Mouse (Mus musculus): ENCODE measurements at regions not wholly inside any gene's neighbourhood (a gene's known extent, or its start where the extent isn't known, plus 50 kb on each side); places are given as distances from the start of the nearest gene placed in this dataset.

DNA sequence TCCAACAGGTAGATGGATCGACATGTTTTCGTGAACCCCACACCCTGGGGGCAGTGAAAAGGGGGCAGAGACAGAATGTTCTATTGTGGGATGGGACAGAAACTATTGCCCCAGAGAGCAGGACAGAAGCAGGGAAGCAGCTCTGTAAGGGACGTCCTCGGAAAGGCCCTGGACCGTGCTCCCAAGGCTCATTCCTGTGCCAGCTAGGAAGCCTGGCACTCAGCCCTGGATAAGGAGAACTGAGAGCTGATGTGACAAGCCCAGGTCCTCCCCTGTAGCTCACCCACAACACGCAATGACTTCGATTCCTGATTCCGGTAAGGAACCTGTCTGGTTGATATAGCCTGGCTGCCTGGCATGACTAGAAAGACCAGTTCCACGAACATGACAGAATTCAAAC, 95.7 kb upstream of the Tmem150c start:
- Histone ChIP-seq H3K4me2 (replicated peaks; ENCODE audit: low read depth, low read length) (no peak overlapping the region), H3K4me1 (ENCODE audit: control insufficient read depth, insufficient read depth, low read length) (peaks cover 9% of the 10 kb centered on the region), H3K4me3 (ENCODE audit: low read depth, low read length) (no peak overlapping the region), H3K9ac (replicated peaks; ENCODE audit: low read depth, low read length) (no peak overlapping the region), H3K36me3 (ENCODE audit: control insufficient read depth, insufficient read depth, low read length) (no peaks in the 10 kb centered on the region), H3K27me3 (ENCODE audit: control insufficient read depth, insufficient read depth, low read length) (no peaks in the 10 kb centered on the region), H3K27ac (ENCODE audit: low read length) (no peak overlapping the region), H3K9me3 (ENCODE audit: control insufficient read depth, low read depth, low read length) (no peaks in the 10 kb centered on the region)
- ATAC-seq (ENCODE audit: insufficient number of reproducible peaks, insufficient read depth, low FRiP score, low read depth), result no peak
- WGBS, result 90% methylated on average over 9 of the region's 9 CpGs

DNA sequence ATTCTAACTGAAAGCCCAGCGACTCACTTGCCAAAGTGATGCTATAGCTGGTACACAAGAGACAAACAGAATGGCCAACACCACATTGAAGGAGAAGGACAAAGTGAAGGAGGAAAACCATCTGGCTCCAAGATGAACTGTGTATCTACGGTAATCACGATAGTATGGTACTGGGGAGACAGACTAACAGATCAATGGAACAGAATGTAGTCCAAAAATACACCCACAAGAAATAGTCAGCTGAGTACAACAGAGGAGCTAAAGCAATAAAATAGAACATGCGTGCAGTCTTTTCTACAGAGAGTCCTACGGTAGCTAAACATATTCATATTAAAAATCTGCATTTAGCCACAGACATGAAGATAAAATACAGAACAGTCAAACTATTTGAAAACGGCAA, 92.4 kb upstream of the Tmem150c start:
- no peak overlapping the region for H3K4me3 ChIP-seq (ENCODE audit: low read depth, low read length)
- no peaks in the 10 kb centered on the region for H3K4me1 ChIP-seq (ENCODE audit: control insufficient read depth, insufficient read depth, low read length)
- no peak overlapping the region for H3K4me2 ChIP-seq (replicated peaks; ENCODE audit: low read depth, low read length)
- ATAC-seq (ENCODE audit: insufficient number of reproducible peaks, insufficient read depth, low FRiP score, low read depth), result no peak
- no peaks in the 10 kb centered on the region for H3K27me3 ChIP-seq (ENCODE audit: control insufficient read depth, insufficient read depth, low read length)
- H3K27ac ChIP-seq (ENCODE audit: low read length), result no peak overlapping the region
- no peak overlapping the region for H3K9ac ChIP-seq (replicated peaks; ENCODE audit: low read depth, low read length)
- 90% methylated on average over 6 of the region's 6 CpGs for WGBS
- H3K9me3 ChIP-seq (ENCODE audit: control insufficient read depth, low read depth, low read length), result no peaks in the 10 kb centered on the region
- no peaks in the 10 kb centered on the region for H3K36me3 ChIP-seq (ENCODE audit: control insufficient read depth, insufficient read depth, low read length)

DNA sequence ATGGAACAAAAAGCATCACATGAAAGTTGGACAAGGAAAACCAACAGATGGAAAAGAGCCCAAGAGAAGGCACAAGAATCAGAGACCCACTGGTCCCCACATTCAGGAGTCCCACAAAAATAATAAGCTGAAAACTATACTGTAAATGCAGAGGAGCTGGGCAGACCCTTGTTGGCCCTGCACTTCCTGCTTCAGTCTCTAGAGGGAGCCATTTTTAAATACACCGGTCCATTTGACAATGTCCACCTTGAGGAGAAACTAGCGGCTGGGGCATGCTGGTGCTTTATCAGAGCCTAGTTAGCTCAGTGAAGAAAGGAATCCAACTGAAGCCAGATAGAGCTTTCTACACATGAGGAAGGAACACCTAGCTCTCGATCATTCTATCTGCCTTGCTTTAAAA, 90.1 kb upstream of the Tmem150c start:
- Histone ChIP-seq H3K27ac (ENCODE audit: low read length) (no peak overlapping the region), H3K4me2 (replicated peaks; ENCODE audit: low read depth, low read length) (no peak overlapping the region), H3K9ac (replicated peaks; ENCODE audit: low read depth, low read length) (no peak overlapping the region), H3K9me3 (ENCODE audit: control insufficient read depth, low read depth, low read length) (no peaks in the 10 kb centered on the region), H3K27me3 (ENCODE audit: control insufficient read depth, insufficient read depth, low read length) (no peaks in the 10 kb centered on the region), H3K4me1 (ENCODE audit: control insufficient read depth, insufficient read depth, low read length) (no peaks in the 10 kb centered on the region), H3K36me3 (ENCODE audit: control insufficient read depth, insufficient read depth, low read length) (no peaks in the 10 kb centered on the region), H3K4me3 (ENCODE audit: low read depth, low read length) (no peak overlapping the region)
- WGBS, result 61% methylated on average over 3 of the region's 3 CpGs
- no peak for ATAC-seq (ENCODE audit: insufficient number of reproducible peaks, insufficient read depth, low FRiP score, low read depth)

DNA sequence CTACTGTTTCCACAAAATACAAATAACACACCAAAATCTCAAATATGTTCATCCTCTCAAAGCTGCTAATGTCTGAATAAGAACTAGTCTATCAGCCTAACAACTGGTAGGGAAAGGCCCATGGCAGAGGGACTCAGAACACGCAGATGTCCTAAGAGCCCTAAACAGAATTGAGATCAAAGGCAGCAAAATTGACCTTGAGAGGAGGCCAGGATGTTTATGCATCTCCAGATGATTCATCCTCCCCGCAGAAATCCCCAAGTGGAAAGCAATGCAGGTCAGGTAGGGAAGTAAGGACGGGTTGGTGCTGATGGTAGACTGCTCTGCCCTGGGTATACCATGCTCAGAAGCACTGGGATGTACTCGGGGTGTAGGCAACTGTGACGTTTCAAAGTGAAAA, 89.0 kb upstream of the Tmem150c start:
- H3K4me2 ChIP-seq (replicated peaks; ENCODE audit: low read depth, low read length), result no peak overlapping the region
- no peaks in the 10 kb centered on the region for H3K36me3 ChIP-seq (ENCODE audit: control insufficient read depth, insufficient read depth, low read length)
- no peak overlapping the region for H3K27ac ChIP-seq (ENCODE audit: low read length)
- H3K9ac ChIP-seq (replicated peaks; ENCODE audit: low read depth, low read length), result no peak overlapping the region
- H3K27me3 ChIP-seq (ENCODE audit: control insufficient read depth, insufficient read depth, low read length), result no peaks in the 10 kb centered on the region
- no peaks in the 10 kb centered on the region for H3K9me3 ChIP-seq (ENCODE audit: control insufficient read depth, low read depth, low read length)
- ATAC-seq (ENCODE audit: insufficient number of reproducible peaks, insufficient read depth, low FRiP score, low read depth), result no peak
- 68% methylated on average over 5 of the region's 5 CpGs for WGBS
- H3K4me3 ChIP-seq (ENCODE audit: low read depth, low read length), result no peak overlapping the region
- H3K4me1 ChIP-seq (ENCODE audit: control insufficient read depth, insufficient read depth, low read length), result no peaks in the 10 kb centered on the region

DNA sequence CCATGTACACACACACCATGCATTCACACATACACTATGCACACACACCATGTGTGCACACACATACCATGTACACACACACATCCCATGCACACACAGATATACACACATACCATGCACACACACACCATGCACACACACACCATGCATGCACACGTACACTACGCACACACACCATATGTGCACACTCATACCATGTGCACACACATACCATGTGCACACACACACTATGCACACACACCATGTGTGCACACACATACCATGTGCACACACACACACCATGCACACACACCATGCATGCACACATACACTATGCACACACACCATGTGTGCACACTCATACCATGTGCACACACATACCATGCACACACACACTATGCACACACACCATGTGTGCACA, 87.1 kb upstream of the Tmem150c start:
- H3K36me3 ChIP-seq (ENCODE audit: control insufficient read depth, insufficient read depth, low read length), result no peaks in the 10 kb centered on the region
- no peak overlapping the region for H3K4me3 ChIP-seq (ENCODE audit: low read depth, low read length)
- H3K4me2 ChIP-seq (replicated peaks; ENCODE audit: low read depth, low read length), result no peak overlapping the region
- H3K4me1 ChIP-seq (ENCODE audit: control insufficient read depth, insufficient read depth, low read length), result no peaks in the 10 kb centered on the region
- ATAC-seq (ENCODE audit: insufficient number of reproducible peaks, insufficient read depth, low FRiP score, low read depth), result no peak
- WGBS, result 100% methylated on average over 2 of the region's 2 CpGs
- H3K27ac ChIP-seq (ENCODE audit: low read length), result no peak overlapping the region
- H3K9me3 ChIP-seq (ENCODE audit: control insufficient read depth, low read depth, low read length), result no peaks in the 10 kb centered on the region; the same call in 1 of the 2 replicates
- H3K9ac ChIP-seq (replicated peaks; ENCODE audit: low read depth, low read length), result no peak overlapping the region
- H3K27me3 ChIP-seq (ENCODE audit: control insufficient read depth, insufficient read depth, low read length), result no peaks in the 10 kb centered on the region

DNA sequence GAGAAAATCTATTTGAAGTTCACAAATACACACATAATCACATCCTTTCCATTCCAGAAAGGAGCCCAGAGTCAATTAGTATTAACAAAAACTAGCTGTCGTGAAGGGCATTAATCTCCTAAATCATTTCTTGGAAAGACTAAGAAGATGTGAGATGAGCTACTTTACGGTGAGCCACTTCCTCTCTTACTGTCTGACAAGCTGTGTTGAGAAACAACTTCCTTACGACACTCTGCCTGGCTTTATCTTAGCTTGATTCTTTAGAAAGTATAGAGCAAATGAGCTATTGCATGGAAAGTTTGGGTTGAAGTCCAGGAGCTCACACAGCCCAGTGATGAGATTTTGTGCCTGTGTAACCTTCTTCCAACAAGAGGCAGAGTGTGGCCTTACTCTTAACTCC, 85.2 kb upstream of the Tmem150c start:
- no peaks in the 10 kb centered on the region for H3K4me1 ChIP-seq (ENCODE audit: control insufficient read depth, insufficient read depth, low read length)
- WGBS, result 40% methylated on average over 3 of the region's 3 CpGs
- no peaks in the 10 kb centered on the region for H3K27me3 ChIP-seq (ENCODE audit: control insufficient read depth, insufficient read depth, low read length)
- no peak overlapping the region for H3K4me2 ChIP-seq (replicated peaks; ENCODE audit: low read depth, low read length)
- H3K27ac ChIP-seq (ENCODE audit: low read length), result no peak overlapping the region
- no peak overlapping the region for H3K4me3 ChIP-seq (ENCODE audit: low read depth, low read length)
- no peaks in the 10 kb centered on the region; the same call in 1 of the 2 replicates for H3K9me3 ChIP-seq (ENCODE audit: control insufficient read depth, low read depth, low read length)
- H3K9ac ChIP-seq (replicated peaks; ENCODE audit: low read depth, low read length), result no peak overlapping the region
- no peak for ATAC-seq (ENCODE audit: insufficient number of reproducible peaks, insufficient read depth, low FRiP score, low read depth)
- no peaks in the 10 kb centered on the region for H3K36me3 ChIP-seq (ENCODE audit: control insufficient read depth, insufficient read depth, low read length)

DNA sequence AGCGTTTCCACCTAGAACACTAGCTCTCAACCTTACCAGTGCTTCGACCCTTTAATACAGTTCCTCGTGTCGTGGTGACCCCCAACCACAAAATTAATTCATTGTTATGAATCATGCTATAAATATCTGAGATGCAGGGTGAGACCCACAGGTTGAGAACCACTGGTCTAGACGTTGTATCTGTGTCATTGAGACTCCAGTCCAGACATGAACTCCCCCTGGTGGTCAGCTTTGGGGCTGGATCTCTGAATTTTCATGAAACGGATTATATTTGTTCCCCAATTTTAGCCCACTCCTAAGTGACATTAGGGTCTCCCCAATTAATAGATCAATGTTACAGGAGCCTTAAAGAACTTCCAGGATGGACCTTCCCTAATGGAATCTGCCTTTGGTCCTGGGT, 81.3 kb upstream of the Tmem150c start:
- no peaks in the 10 kb centered on the region for H3K4me1 ChIP-seq (ENCODE audit: control insufficient read depth, insufficient read depth, low read length)

DNA sequence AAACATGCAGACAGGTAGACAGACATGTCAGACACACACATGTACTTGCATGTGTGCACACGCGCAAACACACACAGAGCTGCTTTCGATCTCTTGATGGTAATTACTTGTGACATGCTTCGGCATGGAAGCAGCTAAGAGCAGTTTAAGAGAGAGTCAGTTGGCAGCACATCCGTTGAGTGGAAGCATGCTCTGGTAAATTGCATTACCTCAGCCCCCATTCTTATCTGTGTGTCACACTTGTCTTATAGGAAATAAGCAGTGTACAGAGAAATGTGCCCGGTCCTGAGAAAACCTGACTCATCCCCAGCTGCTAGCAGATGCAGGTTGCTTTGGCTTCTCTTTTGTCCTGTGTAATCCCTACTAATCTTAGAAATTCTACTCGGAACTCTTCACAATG, 80.0 kb upstream of the Tmem150c start:
- Histone ChIP-seq H3K9ac (replicated peaks; ENCODE audit: low read depth, low read length) (no peak overlapping the region), H3K27me3 (ENCODE audit: control insufficient read depth, insufficient read depth, low read length) (no peaks in the 10 kb centered on the region), H3K27ac (ENCODE audit: low read length) (no peak overlapping the region), H3K36me3 (ENCODE audit: control insufficient read depth, insufficient read depth, low read length) (no peaks in the 10 kb centered on the region), H3K4me2 (replicated peaks; ENCODE audit: low read depth, low read length) (no peak overlapping the region), H3K9me3 (ENCODE audit: control insufficient read depth, low read depth, low read length) (no peaks in the 10 kb centered on the region; the same call in 1 of the 2 replicates), H3K4me3 (ENCODE audit: low read depth, low read length) (no peak overlapping the region), H3K4me1 (ENCODE audit: control insufficient read depth, insufficient read depth, low read length) (no peaks in the 10 kb centered on the region)
- ATAC-seq (ENCODE audit: insufficient number of reproducible peaks, insufficient read depth, low FRiP score, low read depth), result no peak
- WGBS, result 66% methylated on average over 7 of the region's 7 CpGs

More for the DNA sequence above, 81.3 kb upstream of the Tmem150c start:
- Histone ChIP-seq H3K9ac (replicated peaks; ENCODE audit: low read depth, low read length) (no peak overlapping the region), H3K4me2 (replicated peaks; ENCODE audit: low read depth, low read length) (no peak overlapping the region), H3K27me3 (ENCODE audit: control insufficient read depth, insufficient read depth, low read length) (no peaks in the 10 kb centered on the region), H3K36me3 (ENCODE audit: control insufficient read depth, insufficient read depth, low read length) (no peaks in the 10 kb centered on the region), H3K4me3 (ENCODE audit: low read depth, low read length) (no peak overlapping the region), H3K9me3 (ENCODE audit: control insufficient read depth, low read depth, low read length) (no peaks in the 10 kb centered on the region; the same call in 1 of the 2 replicates), H3K27ac (ENCODE audit: low read length) (no peak overlapping the region)
- WGBS, result 64% methylated on average over 6 of the region's 6 CpGs
- ATAC-seq (ENCODE audit: insufficient number of reproducible peaks, insufficient read depth, low FRiP score, low read depth), result no peak

DNA sequence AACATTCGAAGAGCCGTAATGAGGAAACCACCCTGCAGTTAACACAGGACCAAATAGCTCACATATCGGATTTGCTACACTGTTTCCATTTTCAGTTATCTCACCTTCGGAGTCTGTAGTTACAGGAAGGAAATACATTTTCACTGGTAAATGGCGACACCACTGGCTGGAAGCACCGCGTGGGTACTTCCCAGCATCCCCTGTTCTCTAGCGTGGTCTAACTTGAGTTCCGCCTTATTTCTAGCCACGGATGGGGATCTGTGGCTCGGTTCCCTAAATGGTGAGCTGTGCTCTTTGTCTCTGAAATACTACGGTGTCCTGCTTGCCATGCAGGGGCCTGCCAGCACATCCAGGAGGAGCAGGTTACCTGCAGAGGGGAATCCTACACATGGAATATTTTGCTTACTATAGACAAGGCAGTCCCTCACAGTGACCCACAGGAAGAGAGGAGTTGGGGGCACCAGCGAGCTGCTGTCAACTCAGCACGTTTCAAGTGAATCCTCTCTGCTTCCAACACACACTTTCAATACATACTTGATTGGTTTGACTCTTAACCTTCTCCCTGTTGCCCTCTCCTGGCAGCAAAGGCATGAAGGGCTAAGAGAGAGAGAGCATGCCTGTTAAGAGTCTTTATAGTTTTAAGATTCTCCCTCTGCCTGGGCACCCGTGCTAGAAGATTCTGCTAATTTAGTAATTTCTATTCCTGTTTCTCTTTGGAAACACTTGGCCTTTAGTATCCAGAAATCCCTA, 78.9 kb upstream of the Tmem150c start:
- Histone ChIP-seq H3K9ac (replicated peaks; ENCODE audit: low read depth, low read length) (no peak overlapping the region), H3K36me3 (ENCODE audit: control insufficient read depth, insufficient read depth, low read length) (no peaks in the 10 kb centered on the region), H3K27ac (ENCODE audit: low read length) (no peak overlapping the region), H3K4me1 (ENCODE audit: control insufficient read depth, insufficient read depth, low read length) (no peaks in the 10 kb centered on the region), H3K4me3 (ENCODE audit: low read depth, low read length) (no peak overlapping the region), H3K4me2 (replicated peaks; ENCODE audit: low read depth, low read length) (no peak overlapping the region), H3K9me3 (ENCODE audit: control insufficient read depth, low read depth, low read length) (no peaks in the 10 kb centered on the region; the same call in 1 of the 2 replicates), H3K27me3 (ENCODE audit: control insufficient read depth, insufficient read depth, low read length) (no peaks in the 10 kb centered on the region)
- ATAC-seq (ENCODE audit: insufficient number of reproducible peaks, insufficient read depth, low FRiP score, low read depth), result no peak
- 81% methylated on average over 15 of the region's 15 CpGs for WGBS
